Mouse (Mus musculus) embryo, embryonic 9.5 days (tissue): Measurements from ENCODE around the gene Gm10320.
A peak's percentile ranks its signal among the peaks of the same experiment; 100 is the strongest.

Experiments used
- DNase-seq: peaks from one replicate; pipeline ENCODE4 v3.0.0-alpha.2; 2017; ENCODE audit errors: extremely low spot score

The Gm10320 gene

GRCm38 (mm10) chr13:98491909-98492308 is at the start of gene Gm10320:
Gene Gm10320 (minus strand): TSS chr13:98492001.
- DNase-seq, result no peak

GRCm38 (mm10) chr13:98541601-98542000 is 49.8 kb upstream of the Gm10320 start:
- DNase-seq, result no peak

GRCm38 (mm10) chr13:98540206-98540605 is 48.4 kb upstream of the Gm10320 start:
- no peak for DNase-seq

- DNase-seq, result no peak
These were observed 47.5 kb upstream of the Gm10320 start for GRCm38 (mm10) chr13:98539311-98539710.

GRCm38 (mm10) chr13:98538587-98538986 is 46.8 kb upstream of the Gm10320 start:
- DNase-seq, result no peak

- no peak for DNase-seq
These were observed 43.1 kb upstream of the Gm10320 start for GRCm38 (mm10) chr13:98534913-98535262.

- peak; percentile 64 for DNase-seq
These were observed 42.5 kb upstream of the Gm10320 start for GRCm38 (mm10) chr13:98534190-98534912.

- peak; percentile 42 for DNase-seq
These were observed 41.6 kb upstream of the Gm10320 start for GRCm38 (mm10) chr13:98533415-98533814.

- DNase-seq, result no peak
These were observed 41.0 kb upstream of the Gm10320 start for GRCm38 (mm10) chr13:98532699-98533375.

GRCm38 (mm10) chr13:98531976-98532375 is 40.2 kb upstream of the Gm10320 start:
- DNase-seq, result no peak

GRCm38 (mm10) chr13:98531306-98531705 is 39.5 kb upstream of the Gm10320 start:
- DNase-seq, result peak; percentile 56

GRCm38 (mm10) chr13:98523719-98524316 is 32.0 kb upstream of the Gm10320 start:
- no peak for DNase-seq

GRCm38 (mm10) chr13:98518341-98518740 is 26.5 kb upstream of the Gm10320 start:
- DNase-seq, result no peak

GRCm38 (mm10) chr13:98517666-98518065 is 25.9 kb upstream of the Gm10320 start:
- no peak for DNase-seq

- no peak for DNase-seq
These were observed 25.2 kb upstream of the Gm10320 start for GRCm38 (mm10) chr13:98516985-98517384.

- DNase-seq, result no peak
These were observed 20.3 kb upstream of the Gm10320 start for GRCm38 (mm10) chr13:98512066-98512465.

GRCm38 (mm10) chr13:98507656-98508055 is 15.9 kb upstream of the Gm10320 start:
- no peak for DNase-seq

- DNase-seq, result no peak
These were observed 14.7 kb upstream of the Gm10320 start for GRCm38 (mm10) chr13:98506496-98506895.

- no peak for DNase-seq
These were observed 14.2 kb upstream of the Gm10320 start for GRCm38 (mm10) chr13:98505989-98506388.

- peak; percentile 41 for DNase-seq
These were observed 13.7 kb upstream of the Gm10320 start for GRCm38 (mm10) chr13:98505489-98505857.

- DNase-seq, result peak; percentile 83
These were observed 13.1 kb upstream of the Gm10320 start for GRCm38 (mm10) chr13:98504661-98505488.

GRCm38 (mm10) chr13:98504181-98504660 is 12.4 kb upstream of the Gm10320 start:
- peak; percentile 84 for DNase-seq
